Mouse (Mus musculus): ENCODE data around the gene Col6a2.

- TF ChIP-seq CEBPB (IDR thresholded peaks at IDR 0.05; ENCODE audit: insufficient read depth, poor library complexity, severe bottlenecking): no peak
- no peak for TF ChIP-seq POLR2A (IDR thresholded peaks at IDR 0.05; ENCODE audit: insufficient read length, low read depth)
- TF ChIP-seq TCF12 (IDR thresholded peaks at IDR 0.05; ENCODE audit: insufficient read depth, poor library complexity, severe bottlenecking): no peak
- no peak for TF ChIP-seq SRF (IDR thresholded peaks at IDR 0.05; ENCODE audit: control insufficient read depth, insufficient read length, low read depth)
- no peak for TF ChIP-seq E2F4 (IDR thresholded peaks at IDR 0.05; ENCODE audit: insufficient read depth)
- no peak for TF ChIP-seq REST (IDR thresholded peaks at IDR 0.05; ENCODE audit: insufficient read depth, insufficient read length)
- no peak for TF ChIP-seq USF1 (IDR thresholded peaks at IDR 0.05; ENCODE audit: low read depth)
- no peak for TF ChIP-seq MYOD1 (IDR thresholded peaks at IDR 0.05; ENCODE audit: control insufficient read depth in 1 of 3, insufficient read length in 2 of 3, low read depth in 2 of 3)
- no peak for TF ChIP-seq MAX (IDR thresholded peaks at IDR 0.05; ENCODE audit: low read depth)
- TF ChIP-seq MYOG (IDR thresholded peaks at IDR 0.05; ENCODE audit: control insufficient read depth in 1 of 3, insufficient read depth in 1 of 3, insufficient read length in 2 of 3, low read depth in 2 of 3): no peak
- no peak for TF ChIP-seq POLR2AphosphoS2 (IDR thresholded peaks at IDR 0.05; ENCODE audit: insufficient read length, low read depth)
These were observed 52.4 kb downstream of the Col6a2 start for GRCm38 (mm10) chr10:76571070-76571469.

Measured in myocyte (in vitro differentiated cells).